Mouse (Mus musculus) MEL (cell line): Measurements from ENCODE around the gene Hoxc9. TPM values are rescaled to one million over a fixed set of nuclear protein-coding genes. Genes with fewer than 3 reads are reported as not detected.

ENCODE experiments used
- DNase-seq: peaks from one replicate; pipeline ENCODE4 v3.0.0; 2011; ENCODE audit warnings: low read depth, low spot score
- H3K27ac ChIP-seq: 2 replicates; pipeline ENCODE4 v1.5.1; 2012; ENCODE audit warnings: low read depth, mild to moderate bottlenecking, control low read depth, low read length, moderate library complexity; ENCODE audit not compliant: control insufficient read depth
- H3K27me3 ChIP-seq, 2 experiments: fragments of 150-350 bp in 1 of 2; sonication (generic) in 1 of 2; 2 replicates each; pipeline ENCODE4 v1.6.1; 2012; ENCODE audit warnings: low read length in 2 of 2, mild to moderate bottlenecking in 2 of 2, improper control_type of control experiment in 1 of 2, moderate library complexity in 1 of 2; ENCODE audit not compliant: insufficient read depth in 2 of 2, control insufficient read depth in 1 of 2
- H3K36me3 ChIP-seq, 2 experiments: 2 replicates each; pipeline ENCODE4 v1.6.1; 2012 to 2014; ENCODE audit warnings: low read length in 2 of 2, improper control_type of control experiment in 1 of 2, inconsistent platforms in 1 of 2, mild to moderate bottlenecking in 1 of 2; ENCODE audit not compliant: insufficient read depth in 2 of 2, control insufficient read depth in 1 of 2
- H3K4me1 ChIP-seq, 2 experiments: fragments of 150-350 bp in 1 of 2; sonication (generic) in 1 of 2; 2 replicates each; pipeline ENCODE4 v1.6.1; 2012; ENCODE audit warnings: low read length in 2 of 2, improper control_type of control experiment in 1 of 2, mild to moderate bottlenecking in 1 of 2; ENCODE audit not compliant: insufficient read depth in 2 of 2, control insufficient read depth in 1 of 2
- H3K4me3 ChIP-seq, 2 experiments: fragments of 150-350 bp in 1 of 2; sonication (generic) in 1 of 2; 2 replicates each; pipeline ENCODE4 v1.5.1; 2012; ENCODE audit warnings: low read depth in 2 of 2, low read length in 2 of 2, mild to moderate bottlenecking in 2 of 2, moderate library complexity in 2 of 2, control low read depth in 1 of 2, improper control_type of control experiment in 1 of 2; ENCODE audit not compliant: control insufficient read depth in 1 of 2, insufficient read depth in 1 of 2
- H3K79me2 ChIP-seq: 2 replicates; pipeline ENCODE4 v1.6.1; 2012; ENCODE audit warnings: mild to moderate bottlenecking, low read length, moderate library complexity; ENCODE audit not compliant: control insufficient read depth, poor library complexity, insufficient read depth
- H3K9ac ChIP-seq: 2 replicates; pipeline ENCODE4 v1.6.1; 2012; ENCODE audit warnings: low read depth, mild to moderate bottlenecking, control low read depth, low read length, moderate library complexity; ENCODE audit not compliant: control insufficient read depth, poor library complexity, severe bottlenecking
- H3K9me3 ChIP-seq: fragments of 150-350 bp; sonication (generic); replicated peaks from 2 replicates; pipeline ENCODE4 v1.6.1; 2012; ENCODE audit warnings: mild to moderate bottlenecking, low read length, improper control_type of control experiment, moderate library complexity; ENCODE audit not compliant: insufficient read depth
- CHD1 ChIP-seq: IDR thresholded peaks from 2 replicates; pipeline ENCODE4 v1.6.1; 2012; ENCODE audit warnings: low read depth, mild to moderate bottlenecking, inconsistent platforms, low read length, improper control_type of control experiment
- HCFC1 ChIP-seq: IDR thresholded peaks from 2 replicates; pipeline ENCODE4 v1.6.1; 2012; ENCODE audit warnings: low read depth, mild to moderate bottlenecking, inconsistent platforms, low read length, improper control_type of control experiment, moderate library complexity
- MAZ ChIP-seq: IDR thresholded peaks from 2 replicates; pipeline ENCODE4 v1.6.1; 2012; ENCODE audit warnings: low read depth, mild to moderate bottlenecking, inconsistent platforms, low read length, improper control_type of control experiment
- NELFE ChIP-seq: IDR thresholded peaks from 2 replicates; pipeline ENCODE4 v1.6.1; 2011; ENCODE audit warnings: low read depth, low read length, improper control_type of control experiment
- NRF1 ChIP-seq: IDR thresholded peaks from 2 replicates; pipeline ENCODE4 v1.6.1; 2014; ENCODE audit warnings: low read depth, mild to moderate bottlenecking, inconsistent platforms, low read length, improper control_type of control experiment, moderate library complexity; ENCODE audit not compliant: poor library complexity, insufficient read depth, severe bottlenecking
- POLR2A ChIP-seq, 2 experiments: IDR thresholded peaks; 2 replicates each; pipeline ENCODE4 v1.6.1; 2011 to 2012; ENCODE audit warnings: low read length in 2 of 2, mild to moderate bottlenecking in 2 of 2, control low read depth in 1 of 2, improper control_type of control experiment in 1 of 2, low read depth in 1 of 2, moderate library complexity in 1 of 2; ENCODE audit not compliant: control insufficient read depth in 1 of 2, insufficient read depth in 1 of 2, poor library complexity in 1 of 2
- SIN3A ChIP-seq: IDR thresholded peaks from 2 replicates; pipeline ENCODE4 v1.6.1; 2012; ENCODE audit warnings: low read length, improper control_type of control experiment, inconsistent platforms
- TAL1 ChIP-seq: IDR thresholded peaks from 2 replicates; pipeline ENCODE4 v1.6.1; 2012; ENCODE audit warnings: mild to moderate bottlenecking, inconsistent platforms, low read length, moderate library complexity, mixed read lengths
- TBP ChIP-seq: IDR thresholded peaks from 2 replicates; pipeline ENCODE4 v1.8.0; 2011; ENCODE audit warnings: low read depth, low read length, improper control_type of control experiment
- USF1 ChIP-seq: IDR thresholded peaks from 2 replicates; pipeline ENCODE4 v1.6.1; 2014; ENCODE audit warnings: low read depth, mild to moderate bottlenecking, inconsistent platforms, low read length, improper control_type of control experiment, moderate library complexity
- USF2 ChIP-seq, 2 experiments: IDR thresholded peaks; 2 replicates each; pipeline ENCODE4 v1.6.1; 2011 to 2012; ENCODE audit warnings: improper control_type of control experiment in 2 of 2, low read length in 2 of 2, borderline replicate concordance in 1 of 2, inconsistent platforms in 1 of 2, low read depth in 1 of 2, mild to moderate bottlenecking in 1 of 2; ENCODE audit not compliant: insufficient read depth in 1 of 2
- ZC3H11A ChIP-seq: IDR thresholded peaks from 2 replicates; pipeline ENCODE4 v1.6.1; 2012; ENCODE audit warnings: low read depth, mild to moderate bottlenecking, inconsistent platforms, low read length, improper control_type of control experiment
- ZMIZ1 ChIP-seq: IDR thresholded peaks from 2 replicates; pipeline ENCODE4 v1.6.1; 2012; ENCODE audit warnings: low read depth, mild to moderate bottlenecking, inconsistent platforms, low read length, improper control_type of control experiment, moderate library complexity
- polyA plus RNA-seq, 2 experiments: library from polyadenylated mRNA; stranded (reverse) in 1 of 2; unstranded in 1 of 2; fragments of >175 nt in 1 of 2; fragments of >200 nt in 1 of 2; gene quantifications; 2 replicates each; pipeline versions ENCODE4 v1.2.1 to v1.2.4; 2012; ENCODE audit warnings: low replicate concordance in 2 of 2, low read depth in 1 of 2; ENCODE audit not compliant: insufficient read length in 2 of 2, insufficient read depth in 1 of 2, missing spikeins in 1 of 2
- total RNA-seq: library from RNA; depleted of rRNA; stranded (reverse); fragments of 300-350 nt; gene quantifications from 2 replicates; pipeline ENCODE4 v1.2.3, GENCODE M21; 2012; rRNA removed

Gene Hoxc9
- total and polyA plus RNA-seq, 3 experiments = 4.1 to 400 (median 9.5) TPM

DNA sequence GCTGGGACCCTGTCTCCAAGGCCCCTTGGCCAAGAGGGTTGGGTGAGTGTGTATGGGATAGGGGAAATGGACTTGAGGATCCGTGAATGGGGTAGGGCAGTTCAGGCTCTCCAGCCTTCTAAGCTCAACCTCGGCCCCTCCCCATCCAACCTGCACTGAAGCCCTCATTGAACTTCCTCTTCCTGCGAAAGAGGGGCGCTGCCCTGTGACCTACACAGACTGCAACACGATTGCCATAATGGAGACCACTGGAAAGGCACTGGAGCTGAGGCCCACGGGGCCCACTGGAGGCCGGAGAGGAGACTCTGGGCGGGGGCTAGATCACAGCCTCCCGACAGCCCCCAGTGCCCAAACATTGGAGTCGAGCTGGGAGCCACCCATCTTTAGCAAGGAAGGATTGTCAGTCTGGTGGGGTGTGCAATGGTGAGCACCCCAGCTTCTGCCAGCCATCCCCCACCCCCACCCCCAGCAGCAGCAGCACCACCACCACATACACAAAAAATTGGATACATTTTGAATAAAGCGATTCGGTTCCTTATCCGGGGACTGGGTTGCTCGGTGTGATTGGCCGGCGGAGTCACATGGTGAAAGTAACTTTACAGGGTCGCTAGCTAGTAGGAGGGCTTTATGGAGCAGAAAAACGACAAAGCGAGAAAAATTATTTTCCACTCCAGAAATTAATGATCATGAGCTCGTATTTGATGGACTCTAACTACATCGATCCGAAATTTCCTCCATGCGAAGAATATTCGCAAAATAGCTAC is 58.0 kb downstream of the Hoxc9 start:
- Histone ChIP-seq H3K79me2 (peaks cover 9% of the 10 kb centered on the region), H3K27me3 (no peaks in the 10 kb centered on the region), H3K36me3 (peaks cover 0 to 4% of the 10 kb centered on the region in 2 experiments; a peak in 2 of 4 replicates), H3K9ac (peak overlapping the region; percentile 62), H3K27ac (peak overlapping the region; percentile 36), H3K4me3 (peak overlapping the region; percentile 54 to 69), H3K4me1 (peaks cover 0 to 9% of the 10 kb centered on the region in 2 experiments; a peak in 3 of 4 replicates), H3K9me3 (no peaks in the 10 kb centered on the region)
- peak; percentile 79 for DNase-seq
- TF ChIP-seq HCFC1 (0 out of 2 replicates have a peak, but pooled peaks have one; percentile 44), MAZ (peak; percentile 69; the same call in 1 of the 2 replicates), CHD1 (0 out of 2 replicates have a peak, but pooled peaks have one; percentile 41), ZC3H11A (no peak), SIN3A (0 out of 2 replicates have a peak, but pooled peaks have one; percentile 14), USF1 (peak; percentile 94), NRF1 (no peak), TBP (peak; percentile 53; the same call in 1 of the 2 replicates), POLR2A (IDR thresholded peaks at IDR 0.05; ENCODE audit: control insufficient read depth in 1 of 2, insufficient read depth in 1 of 2, low read depth in 1 of 2, low read length in 2 of 2, poor library complexity in 1 of 2) (peak; percentile 31 to 57; a peak in 2 of 4 replicates), TAL1 (no peak), ZMIZ1 (peak; percentile 52; the same call in 1 of the 2 replicates), USF2 (IDR thresholded peaks at IDR 0.05; ENCODE audit: borderline replicate concordance in 1 of 2, insufficient read depth in 1 of 2, low read depth in 1 of 2, low read length in 2 of 2) (peak; percentile 21 to 64; a peak in 2 of 4 replicates), NELFE (peak; percentile 32; the same call in 1 of the 2 replicates)

Other genes starting within 250 kb of the Hoxc9 start
- not detected in 2 replicates for gene Hoxc13, start 55.3 kb upstream of the Hoxc9 start, total RNA-seq
- gene Hoxc13, start 55.3 kb upstream of the Hoxc9 start, polyA plus RNA-seq = not detected
- gene Hoxc12, start 39.7 kb upstream of the Hoxc9 start, total RNA-seq = not detected in 2 replicates
- not detected for gene Hoxc12, start 39.7 kb upstream of the Hoxc9 start, polyA plus RNA-seq
- gene Hoxc11, start 22.0 kb upstream of the Hoxc9 start, total RNA-seq = not detected in 2 replicates
- gene Hoxc11, start 22.0 kb upstream of the Hoxc9 start, polyA plus RNA-seq = not detected
- gene Hoxc10, start 9.6 kb upstream of the Hoxc9 start, total RNA-seq = 6.3 and 6.8 TPM in 2 replicates
- gene Hoxc10, start 9.6 kb upstream of the Hoxc9 start, polyA plus RNA-seq = 10 to 100 TPM in 1 of 2 experiments, not detected in 1; 24.8 TPM
- 0.46 and 0.56 TPM in 2 replicates for gene Hoxc5, start 9.0 kb upstream of the Hoxc9 start, total RNA-seq
- gene Hoxc5, start 9.0 kb upstream of the Hoxc9 start, polyA plus RNA-seq = 1 to 10 TPM in 1 of 2 experiments, not detected in 1; 3.0 TPM
- gene Hoxc8, start 14.2 kb downstream of the Hoxc9 start, total RNA-seq = 0.26 and 0.31 TPM in 2 replicates
- 1 to 10 TPM in 1 of 2 experiments, not detected in 1; 1.7 TPM for gene Hoxc8, start 14.2 kb downstream of the Hoxc9 start, polyA plus RNA-seq
- 1.7 and 2.3 TPM in 2 replicates for gene Hoxc6, start 21.8 kb downstream of the Hoxc9 start, total RNA-seq
- 1 to 10 TPM in 1 of 2 experiments, not detected in 1; 9.4 TPM for gene Hoxc6, start 21.8 kb downstream of the Hoxc9 start, polyA plus RNA-seq
- gene Hoxc4, start 42.5 kb downstream of the Hoxc9 start, total RNA-seq = 2.5 and 2.6 TPM in 2 replicates
- 1 to 10 TPM in 1 of 2 experiments, not detected in 1; 9.4 TPM for gene Hoxc4, start 42.5 kb downstream of the Hoxc9 start, polyA plus RNA-seq
- 3.8 and 5.2 TPM in 2 replicates for gene Smug1, start 190.7 kb downstream of the Hoxc9 start, total RNA-seq
- 1 to 10 TPM in 1 of 2 experiments, not detected in 1; 4.6 TPM for gene Smug1, start 190.7 kb downstream of the Hoxc9 start, polyA plus RNA-seq